Mouse (Mus musculus) embryonic facial prominence, embryonic 13.5 days (tissue): ENCODE results near the gene Akt3. TPM values are rescaled to one million over a fixed set of nuclear protein-coding genes. Genes with fewer than 3 reads are reported as not detected.

ENCODE experiments used
- ATAC-seq: fragments of 200-750 bp; cut with Nextera tagmentation; 2 replicates; pipeline ENCODE4 v1.8.0; 2017; ENCODE audit warnings: low read depth; ENCODE audit not compliant: insufficient number of reproducible peaks, insufficient read depth, low FRiP score, low TSS enrichment
- H3K27ac ChIP-seq: fragments of 300-500 bp; sonication (generic); 2 replicates; pipeline ENCODE4 v1.5.1; 2015; ENCODE audit warnings: moderate library complexity, mild to moderate bottlenecking, inconsistent platforms
- H3K27me3 ChIP-seq: fragments of 300-500 bp; sonication (generic); 2 replicates; pipeline ENCODE4 v1.6.1; 2015; ENCODE audit warnings: mild to moderate bottlenecking, inconsistent platforms
- H3K36me3 ChIP-seq: fragments of 300-500 bp; sonication (generic); 2 replicates; pipeline ENCODE4 v1.6.1; 2015; ENCODE audit warnings: mild to moderate bottlenecking, inconsistent platforms
- H3K4me1 ChIP-seq: fragments of 300-500 bp; sonication (generic); 2 replicates; pipeline ENCODE4 v1.6.1; 2015; ENCODE audit warnings: inconsistent platforms
- H3K4me2 ChIP-seq: fragments of 300-500 bp; sonication (generic); 2 replicates; pipeline ENCODE4 v1.6.1; 2015; ENCODE audit warnings: moderate library complexity, mild to moderate bottlenecking, inconsistent platforms
- H3K4me3 ChIP-seq: fragments of 300-500 bp; sonication (generic); 2 replicates; pipeline ENCODE4 v1.5.1; 2015; ENCODE audit warnings: mild to moderate bottlenecking, inconsistent platforms
- H3K9ac ChIP-seq: fragments of 300-500 bp; sonication (generic); 2 replicates; pipeline ENCODE4 v1.6.1; 2015; ENCODE audit warnings: mild to moderate bottlenecking, inconsistent platforms
- H3K9me3 ChIP-seq: fragments of 300-500 bp; sonication (generic); 2 replicates; pipeline ENCODE4 v1.6.1; 2016; ENCODE audit warnings: inconsistent platforms
- WGBS: fragments of 180-500 bp; shearing (Covaris S2); methylation state at CpG from one replicate; pipeline ENCODE4 v1.1.7; 2015; ENCODE audit warnings: mixed read lengths; 5-methylcytosine and 5-hydroxymethylcytosine counted together
- polyA plus RNA-seq: library from polyadenylated mRNA; unstranded; fragments of >200 nt; fragmentation: Nextera tagmentation; extraction: Ambion mirVana; gene quantifications from 2 replicates; pipeline ENCODE4 v1.2.1, GENCODE M21; 2015

Akt3 gene
- polyA plus RNA-seq, 1 experiment from 2014 or later: 6.5 TPM

DNA sequence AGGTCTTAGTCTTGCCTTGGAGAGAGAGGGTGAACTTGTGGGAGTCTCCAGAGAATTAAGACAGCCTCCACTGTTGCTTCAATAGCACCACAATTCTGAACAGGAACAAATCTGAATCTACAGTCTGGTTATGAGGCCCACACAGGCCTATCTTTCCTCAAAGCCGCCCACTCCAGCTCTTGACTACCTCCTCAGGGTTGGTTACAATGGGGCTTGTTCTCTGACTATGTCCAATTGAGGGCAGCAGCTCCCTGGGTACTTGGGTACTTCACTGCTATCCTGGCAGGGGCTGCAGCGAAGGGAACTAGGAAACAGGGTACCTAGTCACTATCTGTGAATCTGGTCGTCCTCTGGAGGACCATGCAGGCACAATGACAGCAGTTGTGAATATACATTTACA is 230.3 kb downstream of the Akt3 start:
- H3K4me2 ChIP-seq: no peak overlapping the region
- H3K9ac ChIP-seq: no peak overlapping the region
- no peak overlapping the region for H3K4me3 ChIP-seq
- peaks cover 4% of the 10 kb centered on the region; the same call in 1 of the 2 replicates for H3K4me1 ChIP-seq
- peaks cover 24% of the 10 kb centered on the region; the same call in 1 of the 2 replicates for H3K36me3 ChIP-seq
- no peaks in the 10 kb centered on the region for H3K27me3 ChIP-seq
- H3K27ac ChIP-seq: no peak overlapping the region
- WGBS: 76% methylated on average over 3 of the region's 3 CpGs
- ATAC-seq: no peak
- H3K9me3 ChIP-seq: no peaks in the 10 kb centered on the region

DNA sequence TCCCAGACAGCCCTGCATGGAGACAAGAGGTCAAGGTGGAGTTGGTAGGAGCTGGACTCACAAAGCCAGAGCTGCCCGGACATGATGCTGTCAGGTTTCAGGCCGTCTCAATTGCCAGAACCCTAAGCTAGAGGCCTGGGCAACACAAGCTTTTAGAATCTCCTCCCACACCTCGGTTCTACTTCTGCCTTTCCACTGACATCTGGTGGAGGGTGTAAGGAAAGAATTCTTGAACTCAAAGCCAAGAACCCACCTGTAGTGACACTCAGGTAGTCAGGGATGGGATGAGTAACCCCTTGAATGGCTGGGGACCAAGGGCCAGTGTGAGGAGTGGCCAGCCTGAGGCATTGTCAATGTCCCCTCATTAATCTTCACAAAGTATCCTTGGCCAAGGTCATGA is 235.3 kb downstream of the Akt3 start:
- Histone ChIP-seq H3K27ac (no peak overlapping the region), H3K9ac (no peak overlapping the region), H3K4me2 (no peak overlapping the region), H3K4me1 (no peaks in the 10 kb centered on the region), H3K27me3 (no peaks in the 10 kb centered on the region), H3K36me3 (peaks cover 21% of the 10 kb centered on the region; the same call in 1 of the 2 replicates), H3K4me3 (no peak overlapping the region), H3K9me3 (no peaks in the 10 kb centered on the region)
- no peak for ATAC-seq
- 70% methylated on average over 3 of the region's 3 CpGs for WGBS

DNA sequence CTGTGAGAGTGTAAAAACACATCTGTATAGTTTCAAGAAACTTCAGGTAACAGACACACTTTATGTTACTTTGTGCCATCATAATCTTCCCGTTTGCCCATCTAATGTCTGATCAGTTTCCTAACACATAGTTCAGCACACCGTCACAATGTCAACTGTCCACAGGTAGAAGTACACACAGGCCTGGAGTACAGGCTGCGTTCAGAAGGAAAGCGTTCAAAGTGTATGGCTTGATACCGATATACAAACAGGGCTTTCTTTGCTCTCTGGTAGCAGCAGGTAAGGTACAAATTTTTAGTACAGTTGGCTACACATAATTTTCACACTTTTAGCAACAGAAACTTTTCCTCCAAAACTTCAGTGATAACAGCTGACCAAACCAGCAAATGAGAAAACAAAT is 238.3 kb downstream of the Akt3 start:
- H3K36me3 ChIP-seq: peaks cover 14% of the 10 kb centered on the region; the same call in 1 of the 2 replicates
- no peak overlapping the region for H3K4me3 ChIP-seq
- WGBS: 96% methylated on average over 5 of the region's 5 CpGs
- no peak overlapping the region for H3K9ac ChIP-seq
- peaks cover 9% of the 10 kb centered on the region for H3K4me1 ChIP-seq
- no peaks in the 10 kb centered on the region for H3K9me3 ChIP-seq
- H3K27me3 ChIP-seq: no peaks in the 10 kb centered on the region
- H3K4me2 ChIP-seq: no peak overlapping the region
- H3K27ac ChIP-seq: no peak overlapping the region
- ATAC-seq: no peak

DNA sequence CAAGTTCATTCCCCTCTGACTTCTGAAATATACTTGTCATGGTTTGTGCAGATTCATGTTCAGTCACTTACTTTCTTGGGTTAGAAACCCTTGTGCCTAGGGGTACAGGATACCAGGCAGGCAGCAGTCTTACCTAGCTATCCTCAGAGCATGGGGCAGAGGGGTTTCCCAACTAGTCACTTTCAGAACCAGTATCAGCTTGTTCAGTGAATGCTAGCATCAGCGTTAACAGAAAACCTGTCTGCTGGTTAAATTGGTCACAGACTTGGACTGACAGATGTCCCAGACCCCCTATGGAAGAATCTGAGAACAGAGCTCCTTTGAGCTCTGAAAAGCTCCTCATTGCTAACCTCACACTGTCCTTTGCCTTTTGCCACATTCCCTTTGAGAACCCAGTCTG is 239.3 kb downstream of the Akt3 start:
- Histone ChIP-seq H3K27me3 (no peaks in the 10 kb centered on the region), H3K27ac (no peak overlapping the region), H3K4me1 (peaks cover 18% of the 10 kb centered on the region), H3K4me2 (no peak overlapping the region), H3K36me3 (peaks cover 11% of the 10 kb centered on the region; the same call in 1 of the 2 replicates), H3K4me3 (no peak overlapping the region), H3K9ac (no peak overlapping the region), H3K9me3 (no peaks in the 10 kb centered on the region)
- no peak for ATAC-seq
- WGBS: 57% methylated on average over 1 of the region's 1 CpGs

DNA sequence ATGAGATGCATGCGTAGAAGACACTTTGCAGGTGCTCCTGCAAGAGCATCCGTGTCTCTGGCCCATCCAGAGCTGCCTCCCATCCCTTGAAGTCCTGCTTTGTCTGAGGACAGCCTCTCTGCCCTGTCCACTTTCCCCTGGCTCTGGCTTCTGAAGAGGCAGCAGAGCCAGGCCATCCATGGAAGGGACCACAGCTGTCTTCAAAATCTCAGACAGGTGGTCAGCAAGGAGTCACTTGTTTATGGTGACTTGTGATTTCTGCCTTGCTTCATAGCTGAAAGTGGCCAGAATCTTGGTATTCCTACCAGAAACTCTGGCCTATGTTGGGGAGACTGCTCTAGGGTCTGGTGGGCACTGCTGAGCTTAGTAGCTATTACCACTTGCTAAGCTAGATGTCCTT is 241.3 kb downstream of the Akt3 start:
- 91% methylated on average over 2 of the region's 2 CpGs for WGBS
- Histone ChIP-seq H3K27me3 (no peaks in the 10 kb centered on the region), H3K4me3 (no peak overlapping the region), H3K4me2 (no peak overlapping the region), H3K9me3 (no peaks in the 10 kb centered on the region), H3K27ac (no peak overlapping the region), H3K9ac (no peak overlapping the region), H3K36me3 (no peaks in the 10 kb centered on the region), H3K4me1 (peaks cover 20% of the 10 kb centered on the region)
- no peak for ATAC-seq

DNA sequence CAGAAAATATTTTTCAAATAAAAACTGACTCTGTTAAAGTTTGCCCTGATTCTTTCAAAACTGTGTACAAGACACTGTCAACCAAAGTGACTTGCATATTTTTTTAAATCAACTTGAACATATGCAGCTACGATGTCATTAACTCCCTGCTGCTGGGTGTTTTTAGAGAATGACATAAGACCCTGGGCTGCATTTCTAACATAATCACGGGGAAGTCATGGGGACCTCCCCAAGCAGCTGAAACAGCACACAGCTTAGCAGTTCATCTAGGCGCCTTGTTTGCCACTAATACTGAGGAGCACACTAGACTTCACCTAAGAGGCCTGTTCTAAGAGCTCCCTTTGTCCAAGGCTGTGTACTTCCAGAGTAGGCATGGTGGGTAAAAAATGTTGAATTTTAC is 242.1 kb downstream of the Akt3 start:
- Histone ChIP-seq H3K27me3 (no peaks in the 10 kb centered on the region), H3K9me3 (no peaks in the 10 kb centered on the region), H3K4me1 (peaks cover 20% of the 10 kb centered on the region), H3K4me3 (no peak overlapping the region), H3K27ac (no peak overlapping the region), H3K9ac (no peak overlapping the region), H3K4me2 (no peak overlapping the region), H3K36me3 (no peaks in the 10 kb centered on the region)
- no peak for ATAC-seq
- WGBS: 54% methylated on average over 3 of the region's 3 CpGs

DNA sequence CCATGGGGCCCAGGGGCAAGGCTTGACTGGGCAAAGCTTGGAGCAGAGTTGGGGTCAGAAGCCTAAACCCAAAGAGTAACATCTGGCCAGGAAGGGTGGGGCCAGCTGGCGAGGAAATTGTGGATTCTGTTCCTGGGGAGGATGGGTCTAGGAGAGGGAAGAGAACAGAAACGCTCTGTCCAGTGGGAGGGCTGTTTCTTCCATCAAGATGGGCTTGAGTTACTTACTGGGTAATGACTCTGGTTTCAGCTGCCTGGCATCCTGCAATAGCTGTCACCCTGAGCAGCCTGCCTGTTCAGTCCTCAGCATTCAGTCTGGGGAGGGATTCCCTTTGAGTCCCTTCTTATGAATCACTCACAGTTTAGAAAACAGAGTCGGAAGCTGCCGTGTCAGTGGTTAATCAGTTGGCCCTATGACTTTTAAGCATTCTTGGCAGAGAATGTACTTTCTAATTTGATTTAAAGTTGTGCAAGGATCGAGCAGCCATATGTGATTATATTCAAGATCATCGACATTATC is 243.0 kb downstream of the Akt3 start:
- H3K9me3 ChIP-seq: no peaks in the 10 kb centered on the region
- H3K9ac ChIP-seq: no peak overlapping the region
- H3K4me3 ChIP-seq: no peak overlapping the region
- no peak overlapping the region for H3K4me2 ChIP-seq
- 0 out of 2 replicates have a peak, but pooled peaks have one; percentile 18 for ATAC-seq
- H3K36me3 ChIP-seq: no peaks in the 10 kb centered on the region
- peaks cover 20% of the 10 kb centered on the region for H3K4me1 ChIP-seq
- WGBS: 41% methylated on average over 6 of the region's 6 CpGs
- H3K27ac ChIP-seq: 0 out of 2 replicates have a peak overlapping the region, but pooled peaks have one; percentile 33
- H3K27me3 ChIP-seq: no peaks in the 10 kb centered on the region

DNA sequence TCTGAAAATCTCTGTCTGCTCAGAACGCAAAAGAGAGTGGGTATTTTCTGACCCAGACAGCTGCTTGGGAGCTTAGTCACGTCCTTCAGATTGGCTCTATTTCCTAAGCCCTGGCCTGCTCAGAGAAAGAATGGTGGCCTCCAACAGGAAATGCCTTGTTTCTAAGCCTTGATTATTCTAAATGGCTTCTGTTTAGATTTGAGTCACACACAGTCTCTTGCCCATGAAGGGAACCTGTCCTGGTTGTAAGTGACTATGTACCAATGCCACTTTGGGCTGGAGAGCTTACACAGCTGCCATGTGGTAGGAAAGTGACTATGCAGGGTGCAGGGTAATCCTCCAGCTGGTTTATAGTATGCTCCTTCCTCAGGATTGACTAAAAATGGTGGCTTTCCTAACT is 243.7 kb downstream of the Akt3 start:
- H3K9me3 ChIP-seq: no peaks in the 10 kb centered on the region
- H3K9ac ChIP-seq: no peak overlapping the region
- no peaks in the 10 kb centered on the region for H3K36me3 ChIP-seq
- ATAC-seq: no peak
- 43% methylated on average over 2 of the region's 2 CpGs for WGBS
- no peaks in the 10 kb centered on the region for H3K27me3 ChIP-seq
- H3K4me2 ChIP-seq: no peak overlapping the region
- H3K27ac ChIP-seq: peak overlapping the region; percentile 33; the same call in 1 of the 2 replicates
- H3K4me1 ChIP-seq: peaks cover 20% of the 10 kb centered on the region
- no peak overlapping the region for H3K4me3 ChIP-seq

DNA sequence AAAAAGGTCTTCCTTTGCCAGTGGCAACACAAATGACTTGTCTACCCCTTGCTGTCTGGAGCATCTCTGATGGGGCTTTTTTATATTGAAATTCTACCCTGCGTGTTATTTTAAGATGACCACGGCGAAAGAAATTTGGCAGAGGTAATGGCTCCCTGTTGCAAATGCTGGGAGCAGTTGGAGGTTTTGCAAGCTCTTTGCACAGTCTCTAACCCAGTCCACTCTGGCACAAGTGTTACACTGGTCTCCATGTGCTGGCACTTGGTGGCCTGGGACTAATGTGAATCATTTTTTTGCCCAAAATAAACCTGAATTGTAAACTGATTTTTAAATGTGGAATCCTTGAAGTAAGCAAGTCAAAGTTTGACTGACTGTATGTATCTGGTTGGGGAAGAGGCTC is 244.2 kb downstream of the Akt3 start:
- H3K27me3 ChIP-seq: no peaks in the 10 kb centered on the region

DNA sequence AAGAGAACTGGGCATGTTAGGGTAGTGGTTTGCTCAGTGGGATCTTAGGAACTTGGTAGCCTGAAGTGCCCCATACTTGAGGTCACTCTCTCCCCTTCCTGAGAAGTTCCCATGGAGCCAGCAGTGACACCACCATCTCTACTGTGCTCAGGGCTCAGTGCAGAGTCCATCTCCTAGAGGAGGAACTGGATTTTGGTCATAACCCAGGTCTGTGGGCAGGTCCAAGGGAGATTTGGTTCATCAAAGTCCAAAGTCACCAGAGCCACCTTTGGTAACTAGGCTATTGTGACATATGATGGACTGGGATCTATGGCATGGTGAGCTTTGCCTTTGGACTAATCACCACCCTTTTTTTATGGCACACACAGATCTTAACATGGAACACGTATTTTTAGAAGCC is 244.7 kb downstream of the Akt3 start:
- ATAC-seq: no peak
- Histone ChIP-seq H3K27ac (no peak overlapping the region), H3K9ac (no peak overlapping the region), H3K9me3 (no peaks in the 10 kb centered on the region), H3K4me3 (no peak overlapping the region), H3K27me3 (no peaks in the 10 kb centered on the region), H3K36me3 (no peaks in the 10 kb centered on the region), H3K4me1 (peaks cover 20% of the 10 kb centered on the region), H3K4me2 (no peak overlapping the region)
- WGBS: 84% methylated on average over 1 of the region's 1 CpGs

More for the DNA sequence above, 244.2 kb downstream of the Akt3 start:
- Histone ChIP-seq H3K36me3 (no peaks in the 10 kb centered on the region), H3K27ac (0 out of 2 replicates have a peak overlapping the region, but pooled peaks have one; percentile 33), H3K4me1 (peaks cover 20% of the 10 kb centered on the region), H3K9ac (no peak overlapping the region), H3K9me3 (no peaks in the 10 kb centered on the region), H3K4me2 (no peak overlapping the region), H3K4me3 (no peak overlapping the region)
- 79% methylated on average over 3 of the region's 3 CpGs for whole genome bisulfite sequencing
- ATAC-seq: no peak

DNA sequence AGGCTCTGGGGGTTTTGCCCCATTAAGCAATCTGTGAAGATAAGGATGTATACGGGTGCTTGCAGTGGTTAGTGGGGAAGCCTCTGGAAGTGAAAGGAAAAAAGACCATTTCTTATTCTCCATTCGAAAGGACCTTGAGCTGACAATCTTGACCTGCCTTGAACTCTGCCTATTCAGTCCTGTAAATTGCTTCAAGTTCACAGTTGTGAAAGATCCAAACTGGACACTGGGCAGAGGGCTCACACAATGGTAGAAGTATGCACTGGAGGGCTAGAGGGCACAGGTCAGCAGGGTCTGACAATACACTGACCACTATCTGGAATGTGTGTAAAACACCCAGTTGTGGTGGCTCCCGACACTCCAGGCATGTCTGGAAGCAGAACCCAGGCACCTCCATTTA is 245.2 kb downstream of the Akt3 start:
- Histone ChIP-seq H3K4me3 (no peak overlapping the region), H3K4me1 (peaks cover 20% of the 10 kb centered on the region), H3K36me3 (no peaks in the 10 kb centered on the region), H3K4me2 (no peak overlapping the region), H3K27me3 (no peaks in the 10 kb centered on the region), H3K9me3 (no peaks in the 10 kb centered on the region), H3K27ac (no peak overlapping the region), H3K9ac (no peak overlapping the region)
- ATAC-seq: no peak
- WGBS: 82% methylated on average over 3 of the region's 3 CpGs

DNA sequence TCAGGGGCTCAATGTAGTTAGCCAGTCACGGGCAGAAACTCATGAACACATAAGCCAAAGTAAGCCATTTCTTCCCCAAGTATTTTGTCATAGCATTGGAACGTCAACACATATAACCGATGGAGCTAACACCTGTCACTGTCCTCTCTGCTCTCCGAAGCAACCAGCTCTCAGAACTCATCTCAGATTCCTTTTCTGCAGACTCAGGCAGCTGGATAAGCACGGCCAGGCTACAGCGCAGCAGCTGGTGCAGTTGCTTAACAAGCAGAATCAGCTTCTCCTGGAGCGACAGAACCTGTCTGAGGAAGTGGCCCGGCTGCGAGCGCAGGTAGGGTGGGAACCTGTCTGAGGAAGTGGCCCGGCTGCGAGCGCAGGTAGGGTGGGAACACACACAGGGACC is 246.3 kb downstream of the Akt3 start:
- Histone ChIP-seq H3K4me1 (peaks cover 22% of the 10 kb centered on the region), H3K27ac (no peak overlapping the region; the same call in 1 of the 2 replicates), H3K4me3 (no peak overlapping the region), H3K9me3 (no peaks in the 10 kb centered on the region), H3K36me3 (no peaks in the 10 kb centered on the region), H3K4me2 (no peak overlapping the region), H3K9ac (no peak overlapping the region), H3K27me3 (no peaks in the 10 kb centered on the region)
- no peak for ATAC-seq
- 78% methylated on average over 13 of the region's 13 CpGs for WGBS
